Mouse (Mus musculus) ovary, postnatal 10 days (tissue): ENCODE data around the gene Olfr992.
"Not testable (repeated sequence)": the region's sequence is repeated elsewhere in the genome, so short reads cannot be mapped to it uniquely, and the experiment has no call there.

Source experiments
- DNase-seq: peaks from one replicate; pipeline ENCODE4 v3.0.0; 2022; ENCODE audit warnings: low spot score

Olfr992 gene

DNA sequence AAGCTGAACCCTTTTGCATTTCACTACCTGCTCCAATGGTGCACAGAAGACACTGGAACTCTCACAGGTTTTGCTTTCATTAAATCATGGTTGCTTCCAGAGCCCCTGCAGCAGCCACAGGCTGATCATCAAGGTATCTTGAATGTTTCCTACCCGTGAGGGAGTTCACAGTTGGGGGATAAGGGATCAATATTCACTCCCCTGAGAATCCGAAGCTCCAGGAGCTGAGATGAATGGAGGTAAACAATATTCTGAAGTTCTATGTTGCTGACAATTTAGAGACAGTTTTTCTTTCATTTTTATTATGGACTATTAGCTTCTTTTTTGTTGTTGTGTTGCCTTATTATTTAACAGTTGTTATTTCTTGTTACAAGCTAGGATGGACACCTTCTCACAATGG, at the start of gene Olfr992:
Olfr992 (minus strand) TSS at position 101 of the 400 bp plus-strand sequence.
- no peak for DNase-seq

DNA sequence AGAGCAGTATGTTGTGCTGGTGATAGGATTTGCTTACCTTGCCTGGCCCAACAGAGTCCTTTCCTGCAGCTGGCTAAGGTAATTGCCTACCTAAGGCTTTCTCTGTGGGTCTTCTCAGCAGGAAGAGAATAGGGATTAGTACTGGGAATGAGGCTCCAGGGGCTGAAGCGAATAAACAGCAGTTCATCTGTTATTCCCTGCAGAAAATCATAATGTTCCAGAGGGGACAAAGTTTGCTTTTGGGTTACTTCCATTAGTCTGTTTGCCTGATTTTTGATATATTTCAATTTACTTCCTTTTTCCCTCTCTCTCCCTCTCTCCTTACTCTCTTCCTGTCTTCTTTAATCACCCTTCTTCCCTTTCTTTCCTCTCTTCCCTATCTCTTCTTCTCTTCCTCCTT, 34.3 kb upstream of the Olfr992 start, which contains the start of gene Olfr995:
Olfr995 (minus strand) TSS at position 101 of the 400 bp plus-strand sequence.
- no peak for DNase-seq

DNA sequence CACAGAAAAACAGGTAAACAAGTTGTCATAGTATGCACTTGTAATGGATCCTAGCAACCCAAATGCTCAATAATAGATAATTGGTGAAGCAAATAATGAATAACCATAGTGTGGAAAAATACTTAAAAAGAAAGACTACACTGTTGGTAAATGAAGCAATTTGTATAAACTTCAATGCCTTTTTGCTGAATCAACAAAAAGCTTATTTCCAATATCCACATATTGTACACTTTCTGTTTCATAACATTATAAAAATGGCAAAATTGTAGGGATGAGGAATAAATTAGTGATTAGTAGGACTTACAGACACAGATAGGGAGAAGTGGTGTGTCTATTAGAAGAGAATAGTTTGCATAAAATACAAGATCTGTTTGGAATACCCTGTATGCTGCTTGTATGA, 33.3 kb upstream of the Olfr992 start:
- no peak for DNase-seq

DNA sequence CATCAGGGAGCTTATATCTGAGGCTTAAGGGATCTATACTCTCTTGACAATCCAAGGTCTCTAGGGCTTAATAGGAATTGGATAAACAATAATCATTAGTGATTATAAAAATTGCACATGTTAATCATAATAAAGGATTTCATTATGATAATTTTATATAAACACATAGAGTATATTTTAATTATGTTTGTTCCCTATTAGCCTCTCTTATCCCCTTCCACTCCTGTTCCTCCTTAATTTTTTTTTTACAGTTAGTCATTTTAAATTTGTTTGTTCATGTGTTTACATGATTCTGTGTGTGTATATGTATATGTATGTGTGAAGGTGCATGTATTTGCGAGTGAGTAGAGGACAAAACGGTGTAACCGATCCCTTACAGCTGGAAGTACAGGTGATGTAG, 27.1 kb upstream of the Olfr992 start, which contains the start of gene Olfr994:
Olfr994 (minus strand) TSS at position 101 of the 400 bp plus-strand sequence.
- DNase-seq, result no peak

DNA sequence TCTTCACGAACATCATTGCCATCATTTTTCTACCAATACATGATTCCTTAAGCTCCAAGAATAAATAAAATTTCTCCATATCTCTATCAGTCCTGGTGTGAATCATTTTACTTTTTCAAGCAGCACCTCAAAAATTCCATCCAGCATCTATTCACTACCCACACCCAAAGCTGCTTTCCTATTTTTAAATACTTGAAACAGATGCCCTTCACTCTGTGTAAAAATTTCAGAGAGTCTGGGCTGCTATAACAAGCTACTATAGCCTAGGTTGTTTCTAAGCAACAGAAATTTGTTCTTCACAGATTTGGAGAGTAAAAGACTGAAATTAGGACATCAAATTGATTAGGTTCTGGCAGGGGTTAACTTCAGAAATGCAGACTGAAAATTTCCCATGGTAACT, 16.6 kb upstream of the Olfr992 start:
- DNase-seq, result no peak

- no peak for DNase-seq
Observed at GRCm38 (mm10) chr2:85414777-85415176, 5.5 kb upstream of the Olfr992 start, which contains the start of gene Olfr993. Gene Olfr993 (minus strand): TSS chr2:85414877.

- not testable (repeated sequence) for DNase-seq
Observed at GRCm38 (mm10) chr2:85363127-85363526, 46.1 kb downstream of the Olfr992 start, which contains the start of gene Olfr988. Gene Olfr988 (minus strand): TSS chr2:85363227.
